20 mouse cellular contexts compared by ENCODE assay signal in genomic region chr7:110933999-110934398, GRCm38 (mm10). TPM values are rescaled to one million over a fixed set of nuclear protein-coding genes. Genes with fewer than 3 reads are reported as not detected.
DNase-seq lines count a peak whose midpoint lies in the region; ATAC-seq and TF ChIP-seq lines count a peak whose summit lies in the region.
"Had no signal": no experiment of that assay in that cellular context is flagged by ENCODE, and none has a peak within 500 bp of the region (broad histone marks: within the 10 kb centered on the region; RNA-seq: fewer than 3 reads in every experiment).

No protein-coding gene starts in this region.

- peak; percentile 93 for TF ChIP-seq EP300 in lung, postnatal 0 days (IDR thresholded peaks at IDR 0.05)

- H3K27ac ChIP-seq in lung, postnatal 0 days (ENCODE audit: low read length) = peak overlapping the region; percentile 83
- H3K27ac ChIP-seq: embryonic facial prominence, embryonic 13.5 days; embryonic facial prominence, embryonic 15.5 days; forebrain, embryonic 10.5 days; forebrain, embryonic 12.5 days; forebrain, embryonic 15.5 days had no signal

- DNase-seq in lung, postnatal 0 days (ENCODE audit: low spot score) = peak; percentile 79
- DNase-seq in lung, adult 2 months = no peak
- peak; percentile 57 for DNase-seq in lung, postnatal 36 days
- no peak for DNase-seq in lung, postnatal 10 days
- DNase-seq: adrenal gland, adult 2 months; adrenal gland, postnatal 10 days; adrenal gland, postnatal 25 days; cerebellum, adult 11 months; cerebellum, adult 18-20 months; cerebellum, adult 8-10 months; cerebellum, adult 9-11 months; cerebellum, postnatal 14 days; cerebellum, postnatal 36 days; embryo, embryonic 11 days had no signal

- no peaks in the 10 kb centered on the region for H3K9me3 ChIP-seq in lung, postnatal 0 days (ENCODE audit: low read length)
- H3K9me3 ChIP-seq: embryonic facial prominence, embryonic 13.5 days; embryonic facial prominence, embryonic 15.5 days; forebrain, embryonic 10.5 days; forebrain, embryonic 12.5 days; forebrain, embryonic 15.5 days had no signal

- H3K9ac ChIP-seq in lung, postnatal 0 days (replicated peaks; ENCODE audit: low read depth) = no peak overlapping the region
- H3K9ac ChIP-seq: embryonic facial prominence, embryonic 13.5 days; embryonic facial prominence, embryonic 15.5 days; forebrain, embryonic 12.5 days; forebrain, embryonic 15.5 days had no signal

- no peak overlapping the region for H3K4me2 ChIP-seq in lung, postnatal 0 days (replicated peaks; ENCODE audit: low read depth, low read length)
- H3K4me2 ChIP-seq: embryonic facial prominence, embryonic 13.5 days; embryonic facial prominence, embryonic 15.5 days; forebrain, embryonic 12.5 days; forebrain, embryonic 15.5 days had no signal

- WGBS in lung, postnatal 0 days = 59% methylated on average over 2 of the region's 2 CpGs
- 69% methylated on average over 2 of the region's 2 CpGs for WGBS in lung, adult 2 months

- no peaks in the 10 kb centered on the region for H3K27me3 ChIP-seq in lung, postnatal 0 days (replicated peaks; ENCODE audit: insufficient read depth, low read length)
- H3K27me3 ChIP-seq: embryonic facial prominence, embryonic 15.5 days; forebrain, embryonic 12.5 days; forebrain, embryonic 15.5 days had no signal

- no peak overlapping the region for H3K4me3 ChIP-seq in lung, postnatal 0 days (ENCODE audit: low read depth, low read length)
- H3K4me3 ChIP-seq in lung, adult 2 months (replicated peaks; ENCODE audit: extremely low read depth, low read depth, low read length) = no peak overlapping the region
- H3K4me3 ChIP-seq: embryonic facial prominence, embryonic 13.5 days; embryonic facial prominence, embryonic 15.5 days; erythroblast, embryonic 14.5 days; forebrain, embryonic 10.5 days; forebrain, embryonic 12.5 days; forebrain, embryonic 15.5 days had no signal

- no peak for TF ChIP-seq CTCF in lung, postnatal 0 days (IDR thresholded peaks at IDR 0.05)
- TF ChIP-seq CTCF in lung, adult 2 months (IDR thresholded peaks at IDR 0.05; ENCODE audit: insufficient read depth, low read length) = no peak

- ATAC-seq in lung, postnatal 0 days = peak; percentile 92
- ATAC-seq: forebrain, embryonic 15.5 days had no signal

- no peaks in the 10 kb centered on the region for H3K36me3 ChIP-seq in lung, postnatal 0 days (ENCODE audit: insufficient read depth, low read length)
- H3K36me3 ChIP-seq: embryonic facial prominence, embryonic 13.5 days; embryonic facial prominence, embryonic 15.5 days; forebrain, embryonic 10.5 days; forebrain, embryonic 12.5 days; forebrain, embryonic 15.5 days had no signal

- H3K4me1 ChIP-seq in lung, postnatal 0 days (ENCODE audit: insufficient read depth, low read depth, low read length) = no peaks in the 10 kb centered on the region; the same call in 1 of the 2 replicates
- no peaks in the 10 kb centered on the region for H3K4me1 ChIP-seq in lung, adult 2 months (ENCODE audit: control insufficient read depth, insufficient read depth, low read length)
- H3K4me1 ChIP-seq: embryonic facial prominence, embryonic 13.5 days; embryonic facial prominence, embryonic 15.5 days; forebrain, embryonic 10.5 days; forebrain, embryonic 12.5 days; forebrain, embryonic 15.5 days had no signal

- no peak for TF ChIP-seq POLR2A in lung, adult 2 months (IDR thresholded peaks at IDR 0.05; ENCODE audit: borderline replicate concordance, extremely low read depth, low read depth, low read length)

RNA-seq across cellular contexts. Expression of gene Mrvi1, which starts 48.3 kb away (rescaled TPM):
- polyA plus RNA-seq in lung, postnatal 0 days (2015; fragmentation: Nextera tagmentation; extraction: Ambion mirVana) = 1.8 and 2.3 TPM in 2 replicates
- 7.0 and 10.8 TPM in 2 replicates for polyA plus RNA-seq in lung, adult 2 months (2012; rRNA removed)

Comparison
In these comparisons a context has a peak if more than half of its experiments do, and no peak if none do; other contexts are left out.
1. DNase-seq: peak in lung, postnatal 0 days (single experiment) and lung, postnatal 36 days (single experiment); none in lung, adult 2 months (single experiment) and lung, postnatal 10 days (single experiment).